Mouse (Mus musculus) forebrain, embryonic 11.5 days (tissue): ENCODE data around the gene Cyfip2. TPM values are rescaled to one million over a fixed set of nuclear protein-coding genes. Genes with fewer than 3 reads are reported as not detected.

ENCODE experiments used
- ATAC-seq: fragments of 200-750 bp; cut with Nextera tagmentation; replicated peaks from 2 replicates; pipeline ENCODE4 v1.8.0; 2017; ENCODE audit warnings: moderate TSS enrichment; ENCODE audit not compliant: low FRiP score
- DNase-seq: peaks from one replicate; pipeline ENCODE4 v3.0.0-alpha.2; 2017; ENCODE audit warnings: low spot score
- H3K27ac ChIP-seq: fragments of 300-500 bp; sonication (generic); 2 replicates; pipeline ENCODE4 v1.5.1; 2014; ENCODE audit warnings: low read depth, low read length
- H3K27me3 ChIP-seq: fragments of 300-500 bp; sonication (generic); 2 replicates; pipeline ENCODE4 v1.6.1; 2014; ENCODE audit warnings: mild to moderate bottlenecking, low read length, mixed read lengths; ENCODE audit not compliant: control insufficient read depth, insufficient read depth
- H3K36me3 ChIP-seq: fragments of 300-500 bp; sonication (generic); 2 replicates; pipeline ENCODE4 v1.6.1; 2014; ENCODE audit warnings: mild to moderate bottlenecking, low read length, moderate library complexity, mixed read lengths; ENCODE audit not compliant: control insufficient read depth, insufficient read depth
- H3K4me1 ChIP-seq: fragments of 300-500 bp; sonication (generic); replicated peaks from 2 replicates; pipeline ENCODE4 v1.6.1; 2014; ENCODE audit warnings: low read length, mixed read lengths; ENCODE audit not compliant: control insufficient read depth, insufficient read depth
- H3K4me2 ChIP-seq: fragments of 300-500 bp; sonication (generic); 2 replicates; pipeline ENCODE4 v1.6.1; 2014; ENCODE audit warnings: low read depth, mild to moderate bottlenecking, low read length, moderate library complexity, mixed read lengths; ENCODE audit not compliant: severe bottlenecking
- H3K4me3 ChIP-seq: fragments of 300-500 bp; sonication (generic); 2 replicates; pipeline ENCODE4 v1.5.1; 2014; ENCODE audit warnings: low read depth, low read length
- H3K9ac ChIP-seq: fragments of 300-500 bp; sonication (generic); 2 replicates; pipeline ENCODE4 v1.6.1; 2014; ENCODE audit warnings: low read length
- H3K9me3 ChIP-seq: fragments of 300-500 bp; sonication (generic); 2 replicates; pipeline ENCODE4 v1.6.1; 2016; ENCODE audit warnings: low read length, mixed read lengths; ENCODE audit not compliant: control insufficient read depth
- WGBS: fragments of 180-500 bp; shearing (Covaris S2); extraction: QIAGEN DNeasy Blood & Tissue Kit; methylation state at CpG from one replicate; pipeline ENCODE4 v1.1.7; 2014; 5-methylcytosine and 5-hydroxymethylcytosine counted together
- polyA plus RNA-seq: library from polyadenylated mRNA; unstranded; fragments of >200 nt; fragmentation: Nextera tagmentation; extraction: Ambion mirVana; gene quantifications from 2 replicates; pipeline ENCODE4 v1.2.1, GENCODE M21; 2014

Cyfip2 gene
- polyA plus RNA-seq, 1 experiment from 2014 or later, result 50.9 TPM

DNA sequence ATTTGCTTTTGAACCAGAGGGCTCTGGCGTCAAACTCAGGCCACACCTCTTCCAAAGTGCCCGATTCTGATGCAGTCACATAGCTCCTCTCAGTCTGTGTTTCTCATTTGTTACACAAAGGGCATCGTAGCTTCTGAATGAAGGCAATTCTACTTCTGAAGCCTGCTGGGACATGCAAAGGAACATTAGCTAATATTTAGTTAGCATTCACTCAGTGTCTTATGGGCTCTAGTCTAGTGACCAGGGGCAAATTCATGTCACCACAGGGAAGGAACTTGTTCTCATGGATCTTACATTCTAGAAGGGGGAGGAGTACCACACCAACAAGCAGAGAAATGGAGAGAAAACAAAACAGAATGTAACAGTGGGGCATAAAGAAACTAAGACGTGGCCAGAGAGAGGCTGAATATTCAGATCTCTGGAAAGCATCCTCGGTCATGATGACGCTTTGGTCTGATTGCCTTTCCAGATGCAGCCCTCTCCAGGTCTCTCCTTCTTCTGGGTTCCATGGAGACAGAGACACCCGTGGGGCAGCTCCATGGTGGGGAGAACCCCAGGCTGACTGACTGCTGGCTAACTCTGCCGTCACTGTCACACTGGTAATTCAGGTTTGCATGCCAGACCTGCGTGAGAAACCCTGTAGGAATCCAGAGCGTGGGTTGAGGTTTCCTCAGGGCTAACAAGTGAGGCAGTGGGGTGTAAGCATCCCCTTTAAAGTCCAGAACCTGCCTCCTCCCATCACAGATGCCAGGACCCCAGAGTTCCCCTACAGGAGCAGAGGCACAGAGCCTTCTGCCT lies 135.2 kb downstream of the Cyfip2 start:
- H3K27ac ChIP-seq, result no peak overlapping the region
- H3K4me1 ChIP-seq, result no peaks in the 10 kb centered on the region
- ATAC-seq, result no peak
- H3K4me2 ChIP-seq, result no peak overlapping the region
- no peaks in the 10 kb centered on the region for H3K27me3 ChIP-seq
- WGBS, result 81% methylated on average over 10 of the region's 10 CpGs
- H3K4me3 ChIP-seq, result no peak overlapping the region
- no peaks in the 10 kb centered on the region for H3K36me3 ChIP-seq
- H3K9ac ChIP-seq, result no peak overlapping the region
- DNase-seq, result no peak
- no peaks in the 10 kb centered on the region for H3K9me3 ChIP-seq

- WGBS, result 93% methylated on average over 6 of the region's 6 CpGs
- Histone ChIP-seq H3K27ac (no peak overlapping the region), H3K4me3 (no peak overlapping the region), H3K9ac (no peak overlapping the region), H3K9me3 (no peaks in the 10 kb centered on the region), H3K27me3 (no peaks in the 10 kb centered on the region), H3K4me1 (no peaks in the 10 kb centered on the region), H3K36me3 (no peaks in the 10 kb centered on the region), H3K4me2 (no peak overlapping the region)
- no peak for ATAC-seq
- no peak for DNase-seq
These were observed 136.5 kb downstream of the Cyfip2 start for GRCm38 (mm10) chr11:46176155-46176554.

DNA sequence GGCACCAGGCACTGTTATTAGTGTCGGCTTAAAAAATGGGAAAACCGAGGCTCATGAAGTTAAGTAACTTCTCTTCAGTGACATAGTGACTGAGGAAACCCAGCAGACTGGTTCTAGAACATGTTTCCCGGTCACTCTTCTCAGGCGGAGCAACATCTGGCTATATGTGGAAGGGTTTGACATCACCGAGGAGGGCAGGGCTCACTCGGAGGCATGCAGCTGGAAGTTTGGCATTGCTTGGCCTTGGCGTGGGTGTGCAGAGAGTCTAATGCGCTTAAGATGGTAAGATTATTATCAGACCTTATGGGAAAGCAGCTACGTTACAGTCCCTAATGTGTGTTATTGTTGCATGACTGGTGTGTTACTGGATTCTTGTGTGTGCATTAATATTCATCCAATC lies 140.5 kb downstream of the Cyfip2 start:
- 93% methylated on average over 9 of the region's 9 CpGs for WGBS
- no peak for DNase-seq
- ATAC-seq, result no peak
- Histone ChIP-seq H3K36me3 (no peaks in the 10 kb centered on the region), H3K4me2 (no peak overlapping the region), H3K9ac (no peak overlapping the region), H3K27ac (no peak overlapping the region), H3K4me1 (no peaks in the 10 kb centered on the region), H3K4me3 (no peak overlapping the region), H3K9me3 (no peaks in the 10 kb centered on the region), H3K27me3 (no peaks in the 10 kb centered on the region)

GRCm38 (mm10) chr11:46169908-46170307 lies 142.8 kb downstream of the Cyfip2 start:
- WGBS, result 30% methylated on average over 3 of the region's 3 CpGs
- H3K27me3 ChIP-seq, result peaks cover 4% of the 10 kb centered on the region; the same call in 1 of the 2 replicates
- H3K4me2 ChIP-seq, result no peak overlapping the region
- no peaks in the 10 kb centered on the region for H3K36me3 ChIP-seq
- no peaks in the 10 kb centered on the region for H3K9me3 ChIP-seq
- H3K4me3 ChIP-seq, result no peak overlapping the region
- ATAC-seq (no peak), DNase-seq (no peak)
- no peak overlapping the region for H3K9ac ChIP-seq
- H3K27ac ChIP-seq, result no peak overlapping the region
- 0 out of 2 replicates have a peak, but pooled peaks cover 3% of the 10 kb centered on the region for H3K4me1 ChIP-seq

DNA sequence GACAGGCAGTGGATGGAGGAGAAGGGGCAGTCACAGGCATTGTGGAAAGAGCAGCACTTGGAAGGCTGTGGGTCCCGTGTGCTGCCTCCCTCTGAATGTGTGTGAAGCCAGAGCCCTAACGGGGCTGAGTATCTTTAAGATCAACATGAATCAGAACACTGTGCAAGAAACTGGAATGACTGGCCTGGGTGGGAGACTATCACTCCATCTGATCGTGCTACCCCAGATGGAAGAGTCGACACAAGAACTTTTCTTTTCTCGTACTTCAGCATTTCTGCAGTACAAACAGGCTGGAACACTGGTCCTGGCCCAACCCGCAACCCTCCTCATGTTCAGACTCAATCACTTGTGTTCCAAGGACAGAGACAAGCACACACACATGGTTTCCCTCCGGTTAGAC lies 144.2 kb downstream of the Cyfip2 start:
- Histone ChIP-seq H3K9me3 (no peaks in the 10 kb centered on the region), H3K4me1 (0 out of 2 replicates have a peak, but pooled peaks cover 3% of the 10 kb centered on the region), H3K4me3 (no peak overlapping the region), H3K27me3 (peaks cover 4% of the 10 kb centered on the region; the same call in 1 of the 2 replicates), H3K4me2 (no peak overlapping the region), H3K36me3 (no peaks in the 10 kb centered on the region), H3K9ac (no peak overlapping the region), H3K27ac (no peak overlapping the region)
- 91% methylated on average over 7 of the region's 7 CpGs for WGBS
- no peak for DNase-seq
- ATAC-seq, result no peak

DNA sequence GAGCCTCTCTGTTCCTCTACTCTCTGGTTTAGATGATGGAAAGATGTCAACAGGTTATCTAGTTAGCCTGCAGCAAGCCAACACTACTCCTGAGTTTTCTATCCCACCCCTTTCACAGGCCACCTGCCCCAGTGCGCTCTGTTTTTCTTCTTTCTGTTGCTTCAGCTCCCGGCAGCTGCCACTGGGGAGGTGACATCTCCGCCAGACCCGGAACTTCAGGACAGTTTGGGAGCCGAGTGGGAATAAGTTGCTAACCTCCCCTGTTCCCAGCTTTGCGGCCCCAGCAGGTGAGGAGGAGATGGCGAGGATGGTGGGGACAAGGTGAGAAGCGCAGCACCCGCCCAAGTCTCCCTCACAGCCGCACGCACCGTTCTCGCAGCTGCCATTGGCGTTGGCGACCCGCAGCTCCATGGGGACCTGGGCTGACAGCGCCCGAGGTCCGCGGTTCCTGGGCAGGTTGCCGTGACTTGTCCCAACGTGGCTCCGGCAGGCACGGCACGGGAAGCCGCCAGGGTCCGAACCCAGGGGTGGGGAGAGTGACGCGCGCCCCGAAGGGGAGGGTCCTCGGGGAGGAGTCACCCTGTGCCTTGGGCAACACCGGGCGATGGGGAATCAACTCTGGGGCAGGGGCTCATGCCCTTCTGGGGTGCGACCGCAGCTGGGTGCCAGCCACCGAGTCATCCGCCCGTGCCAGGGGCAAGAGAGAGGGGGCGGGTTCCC lies 146.6 kb downstream of the Cyfip2 start, which contains the start of gene Nipal4:
Nipal4 (minus strand) TSS at position 643 of the 720 bp plus-strand sequence.
- no peak within 1 kb of the TSS for H3K27ac ChIP-seq
- 0 out of 2 replicates have a peak, but pooled peaks cover 3% of the 10 kb centered on the region for H3K4me1 ChIP-seq
- DNase-seq (peak; percentile 64), ATAC-seq (peak; percentile 36)
- peak within 1 kb of the TSS; percentile 41 for H3K4me3 ChIP-seq
- peaks cover 4% of the 10 kb centered on the region; the same call in 1 of the 2 replicates for H3K27me3 ChIP-seq
- H3K36me3 ChIP-seq, result no peaks in the 10 kb centered on the region
- 1% methylated on average over 40 of the region's 40 CpGs for WGBS
- H3K4me2 ChIP-seq, result peak within 1 kb of the TSS; percentile 92
- peak within 1 kb of the TSS; percentile 35 for H3K9ac ChIP-seq
- no peaks in the 10 kb centered on the region for H3K9me3 ChIP-seq

GRCm38 (mm10) chr11:46157462-46157861 lies 155.2 kb downstream of the Cyfip2 start:
- Histone ChIP-seq H3K4me3 (no peak overlapping the region), H3K4me2 (no peak overlapping the region), H3K36me3 (no peaks in the 10 kb centered on the region), H3K27ac (no peak overlapping the region), H3K27me3 (no peaks in the 10 kb centered on the region), H3K9me3 (no peaks in the 10 kb centered on the region), H3K9ac (no peak overlapping the region), H3K4me1 (no peaks in the 10 kb centered on the region)
- ATAC-seq (no peak), DNase-seq (no peak)

DNA sequence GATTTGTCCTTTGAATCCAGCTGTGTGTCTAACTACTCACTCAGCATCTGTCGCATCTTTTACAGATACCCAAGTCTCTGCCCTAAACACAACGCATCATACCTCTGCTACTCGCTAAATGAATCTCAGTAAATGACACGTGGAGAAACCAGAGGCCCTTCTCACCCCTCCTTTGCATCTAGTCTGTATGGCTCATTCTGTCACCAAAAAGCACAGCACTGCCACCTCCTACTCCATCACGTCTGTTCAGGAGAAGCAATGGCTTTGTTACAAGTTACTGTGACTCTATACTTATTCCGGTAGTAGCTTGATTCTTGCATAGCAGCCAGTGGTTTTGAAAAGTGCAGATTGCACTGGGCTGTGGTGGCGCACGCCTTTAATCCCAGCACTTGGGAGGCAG lies 155.7 kb downstream of the Cyfip2 start:
- no peak overlapping the region for H3K9ac ChIP-seq
- ATAC-seq, result no peak
- H3K27me3 ChIP-seq, result no peaks in the 10 kb centered on the region
- no peaks in the 10 kb centered on the region for H3K9me3 ChIP-seq
- H3K4me2 ChIP-seq, result no peak overlapping the region
- no peaks in the 10 kb centered on the region for H3K4me1 ChIP-seq
- WGBS, result 83% methylated on average over 8 of the region's 8 CpGs
- H3K4me3 ChIP-seq, result no peak overlapping the region
- DNase-seq, result no peak
- H3K36me3 ChIP-seq, result no peaks in the 10 kb centered on the region
- H3K27ac ChIP-seq, result no peak overlapping the region
